Comparison of ENCODE assay signal across 14 mouse cellular contexts in genomic region chr8:8423443-8423842, GRCm38 (mm10).
"Had no signal": no experiment of that assay in that cellular context is flagged by ENCODE, and none has a peak within 500 bp of the region (broad histone marks: within the 10 kb centered on the region; RNA-seq: fewer than 3 reads in every experiment).

No protein-coding gene starts in this region.

- H3K4me3 ChIP-seq: midbrain, embryonic 10.5 days; midbrain, embryonic 12.5 days; neural tube, embryonic 12.5 days; stomach, embryonic 15.5 days had no signal

- DNase-seq: lung, adult 18-20 months; lung, embryonic 14.5 days; lung, postnatal 10 days; lung, postnatal 4 days; midbrain, embryonic 14.5 days; right cerebral cortex, postnatal 14 days; thymus, adult 2 months; thymus, postnatal 25 days; thymus, postnatal 4 days had no signal

- H3K27ac ChIP-seq: midbrain, embryonic 10.5 days; midbrain, embryonic 12.5 days; neural tube, embryonic 12.5 days; stomach, embryonic 15.5 days; stomach, postnatal 0 days had no signal

- H3K27me3 ChIP-seq: neural tube, embryonic 12.5 days; stomach, embryonic 15.5 days had no signal

- H3K36me3 ChIP-seq: midbrain, embryonic 10.5 days; midbrain, embryonic 12.5 days; neural tube, embryonic 12.5 days; stomach, embryonic 15.5 days had no signal
